Mouse (Mus musculus): Measurements from ENCODE around the gene Kmt2a.

GRCm38 (mm10) chr9:44832356-44832755, 48.7 kb downstream of the Kmt2a start:
- TF ChIP-seq POLR2A (IDR thresholded peaks at IDR 0.05; ENCODE audit: borderline replicate concordance, insufficient read depth, low read length): no peak
- TF ChIP-seq CTCF (IDR thresholded peaks at IDR 0.05; ENCODE audit: borderline replicate concordance, insufficient read depth, low read depth, low read length): no peak

Data from cerebellum, adult 2 months (tissue).